Mouse (Mus musculus) adrenal gland, adult 2 months (tissue): ENCODE data around the gene Pi4ka. TPM values are rescaled to one million over a fixed set of nuclear protein-coding genes. Genes with fewer than 3 reads are reported as not detected.
A peak's percentile ranks its signal among the peaks of the same experiment; 100 is the strongest.

Experiments used
- DNase-seq: peaks from one replicate; pipeline ENCODE4 v3.0.0; 2021
- polyA plus RNA-seq: library from polyadenylated mRNA; depleted of rRNA; stranded (reverse); fragments of >200 nt; gene quantifications from 2 replicates; pipeline ENCODE4 v1.2.3, GENCODE M21; 2012
- total RNA-seq, 2 experiments: library from RNA; stranded (reverse); gene quantifications; 2 replicates each; pipeline ENCODE4 v1.2.3; 2021

The Pi4ka gene
- total and polyA plus RNA-seq, 3 experiments: 39.6 to 119 (median 84.8) TPM

DNA sequence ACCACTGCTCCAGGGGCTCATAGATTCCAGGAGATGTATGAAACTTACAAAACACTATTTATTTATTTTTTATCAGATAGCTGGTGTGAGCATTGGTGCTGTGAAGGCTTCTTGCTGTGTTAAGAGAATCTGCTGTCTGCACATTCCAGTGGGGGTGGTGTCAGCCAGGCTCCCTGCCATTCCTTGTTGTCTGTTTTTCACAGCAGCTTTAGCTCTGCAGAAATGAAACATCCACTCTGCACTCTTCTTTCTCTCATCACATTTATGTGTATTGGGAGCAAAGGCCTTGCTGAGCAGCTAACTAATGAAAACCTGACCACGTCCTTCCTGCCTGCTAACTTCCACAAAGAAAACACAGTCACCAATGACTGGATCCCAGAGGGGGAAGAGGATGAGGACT is 70.0 kb downstream of the Pi4ka start:
- no peak for DNase-seq

DNA sequence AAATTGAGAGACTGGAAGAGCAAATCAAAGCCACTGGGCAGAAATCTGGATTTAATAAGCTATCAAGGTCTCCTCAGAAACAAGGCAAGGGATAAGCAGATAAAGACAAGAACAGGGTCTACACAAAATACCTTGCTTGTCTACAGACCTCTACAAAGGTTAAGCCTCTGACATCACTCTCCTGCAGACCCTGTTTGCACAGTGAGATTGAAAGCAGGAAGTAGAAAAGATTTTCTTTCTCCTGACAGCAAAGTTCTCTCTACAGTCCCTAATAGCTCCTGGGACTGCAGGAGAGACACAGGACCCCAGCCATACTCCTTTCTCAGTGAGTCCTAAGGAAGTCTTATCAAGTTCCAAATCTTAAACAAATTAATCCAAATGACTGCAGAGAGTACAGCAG is 71.5 kb downstream of the Pi4ka start:
- no peak for DNase-seq

DNA sequence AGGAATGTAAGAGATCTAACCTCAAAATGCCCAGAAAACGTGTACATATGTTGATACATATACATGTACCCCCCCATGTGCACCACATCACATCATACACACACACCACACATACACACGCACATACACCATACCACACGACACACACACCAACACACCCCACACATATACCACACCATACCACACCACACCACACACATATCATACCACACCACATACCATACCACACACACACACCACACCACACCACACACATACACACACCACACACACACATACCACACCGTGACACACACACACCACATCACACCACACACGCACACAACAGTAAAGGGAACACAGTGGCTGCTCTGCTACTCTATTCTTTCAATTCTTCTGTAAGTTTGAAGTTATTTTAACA is 74.3 kb downstream of the Pi4ka start:
- no peak for DNase-seq

DNA sequence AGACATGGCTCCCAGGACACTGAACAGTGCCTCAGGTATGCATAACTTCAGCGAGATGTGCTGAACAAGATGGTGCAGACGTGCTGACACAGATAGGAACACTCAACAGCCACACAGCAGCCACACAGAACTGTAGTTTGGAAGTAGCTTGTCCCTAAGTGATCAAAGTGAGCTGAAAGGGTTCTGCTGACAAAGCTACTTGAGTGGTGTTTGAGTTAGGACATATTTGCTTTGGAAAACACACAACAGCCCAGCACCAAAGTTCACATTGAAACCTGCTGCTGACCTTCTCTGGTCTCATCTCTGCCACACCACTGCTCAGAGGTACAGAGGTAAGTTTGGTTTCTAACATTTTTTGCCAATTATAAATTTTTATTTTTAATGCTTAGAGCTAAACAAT is 75.0 kb downstream of the Pi4ka start, which contains the start of gene Serpind1:
Gene Serpind1, plus strand, starts transcription at position 256 of the 400 bp plus-strand sequence.
- no peak for DNase-seq

DNA sequence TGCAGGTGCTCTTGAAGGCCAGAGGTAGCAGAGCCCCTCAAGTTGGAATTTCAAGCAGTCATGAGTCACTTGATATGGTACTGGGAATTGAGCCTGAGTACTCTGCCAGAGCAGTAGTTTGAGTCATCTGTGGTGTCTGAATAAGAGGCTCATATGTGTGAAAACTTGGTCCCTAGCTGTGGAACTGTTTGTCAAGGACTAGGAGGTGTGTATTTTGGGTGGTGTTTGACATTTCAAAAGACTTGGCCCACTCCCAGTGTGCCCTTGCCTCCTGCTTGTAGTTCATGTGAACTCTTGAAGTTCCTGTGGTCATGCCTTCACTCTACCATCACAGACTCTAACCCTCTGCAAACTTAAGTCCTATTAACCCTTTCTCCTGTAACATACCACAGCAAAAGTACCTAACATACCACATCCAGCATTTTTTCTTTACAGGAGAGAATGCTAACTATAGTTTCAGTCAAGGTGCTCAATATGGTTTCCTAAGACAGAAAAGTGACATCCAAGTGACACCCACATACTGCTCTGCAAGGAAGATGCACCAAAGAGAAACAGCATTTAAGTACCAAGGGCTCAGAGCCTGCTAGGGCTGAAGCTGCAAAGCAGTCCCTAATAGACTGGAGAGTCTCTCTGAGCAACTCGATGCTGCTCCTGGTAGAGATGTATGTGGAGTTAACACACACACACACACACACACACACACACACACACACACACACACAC is 76.1 kb downstream of the Pi4ka start:
- DNase-seq: no peak

DNA sequence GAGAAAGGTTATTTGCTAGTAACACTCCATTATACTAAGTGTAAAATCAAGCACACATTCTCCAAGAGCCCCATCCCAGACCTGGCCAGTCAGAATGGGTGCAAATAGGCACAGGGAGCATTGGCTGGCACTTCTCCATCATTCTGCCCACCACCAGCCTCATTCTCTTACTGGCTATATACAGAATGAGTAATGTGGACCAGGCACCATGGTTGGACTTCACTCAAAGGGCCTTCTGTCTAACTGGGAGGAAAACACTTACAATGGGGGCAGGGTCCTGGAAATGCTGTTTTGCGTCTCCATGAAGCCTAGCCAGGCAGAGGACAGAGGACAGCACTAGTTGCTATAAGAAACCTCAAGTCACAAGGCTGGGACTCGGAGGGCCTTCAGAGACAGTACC is 80.0 kb downstream of the Pi4ka start:
- no peak for DNase-seq

DNA sequence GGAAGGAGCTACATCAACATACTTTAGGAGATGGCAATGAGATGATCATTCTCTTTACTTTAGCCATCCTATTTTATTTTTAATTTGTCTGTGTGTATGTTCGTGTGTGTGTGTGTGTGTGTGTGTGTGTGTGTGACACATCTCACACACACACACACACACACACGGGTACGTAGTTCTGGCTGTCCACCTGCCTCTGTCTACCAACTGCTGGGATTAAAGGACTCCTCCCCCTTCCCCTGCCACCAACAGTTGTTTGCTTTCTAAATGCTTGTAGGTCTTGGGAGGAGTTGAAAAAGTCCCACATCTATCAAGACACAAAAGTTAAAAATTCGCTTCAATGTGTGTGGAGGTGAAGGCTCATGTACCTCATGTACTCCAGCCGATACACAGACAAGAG is 81.4 kb downstream of the Pi4ka start:
- no peak for DNase-seq

DNA sequence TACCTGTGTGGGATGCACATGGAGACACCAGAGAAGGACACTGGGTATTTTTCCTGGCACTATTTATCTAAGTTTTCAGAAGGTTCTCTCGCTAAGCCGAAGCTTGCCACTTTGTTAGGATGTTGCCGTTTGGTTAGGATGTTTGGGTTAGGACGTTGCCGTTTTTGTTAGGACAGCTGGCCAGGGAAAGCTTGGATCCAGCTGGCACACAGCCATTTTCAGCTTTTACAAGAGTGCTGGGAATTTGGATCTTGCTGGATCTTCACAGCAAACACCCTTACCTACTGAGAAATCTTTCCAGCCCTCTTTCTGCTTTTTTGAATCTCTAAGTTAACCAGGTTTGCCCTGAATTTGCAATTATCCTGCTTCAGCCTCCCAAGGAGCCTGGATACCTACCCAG is 84.6 kb downstream of the Pi4ka start:
- DNase-seq: no peak

DNA sequence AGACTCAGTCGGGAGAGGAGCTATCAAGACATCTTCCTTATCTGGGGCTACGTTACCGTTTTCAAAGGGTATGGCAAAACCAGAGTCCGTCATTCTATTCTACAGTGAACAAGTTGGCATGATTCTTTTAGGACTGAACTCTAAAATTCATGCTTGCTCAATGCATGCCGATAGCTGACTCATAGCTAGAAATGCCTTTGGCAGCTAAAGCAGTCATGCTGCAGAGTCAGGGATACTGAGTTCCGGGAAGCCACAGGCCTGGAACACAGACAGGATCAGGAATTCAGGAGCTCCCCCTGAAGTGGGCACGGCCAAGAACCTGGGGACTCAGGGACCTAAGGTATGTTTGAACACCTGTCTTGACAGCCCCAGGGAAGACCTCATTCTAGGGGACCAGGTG is 89.6 kb downstream of the Pi4ka start:
- DNase-seq: peak; percentile 58

DNA sequence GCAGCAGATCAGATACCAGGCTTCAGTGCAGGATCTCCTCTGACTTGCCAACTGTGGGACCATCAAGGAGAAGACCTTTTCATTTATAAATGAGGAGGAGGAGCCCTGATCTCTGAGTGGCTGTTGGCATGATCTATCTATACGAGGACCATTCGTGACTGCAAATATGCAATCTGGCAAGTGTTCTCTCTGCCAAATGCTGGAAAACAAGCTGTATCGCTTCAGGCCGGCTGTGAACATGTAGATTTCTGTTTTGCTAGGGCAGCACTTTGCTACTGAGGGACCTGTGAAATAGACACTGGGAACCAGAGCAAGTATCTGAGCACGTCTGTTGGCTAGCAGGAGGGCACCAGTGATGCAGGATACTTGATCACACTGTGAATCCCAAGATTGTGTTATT is 93.6 kb downstream of the Pi4ka start:
- DNase-seq: no peak

DNA sequence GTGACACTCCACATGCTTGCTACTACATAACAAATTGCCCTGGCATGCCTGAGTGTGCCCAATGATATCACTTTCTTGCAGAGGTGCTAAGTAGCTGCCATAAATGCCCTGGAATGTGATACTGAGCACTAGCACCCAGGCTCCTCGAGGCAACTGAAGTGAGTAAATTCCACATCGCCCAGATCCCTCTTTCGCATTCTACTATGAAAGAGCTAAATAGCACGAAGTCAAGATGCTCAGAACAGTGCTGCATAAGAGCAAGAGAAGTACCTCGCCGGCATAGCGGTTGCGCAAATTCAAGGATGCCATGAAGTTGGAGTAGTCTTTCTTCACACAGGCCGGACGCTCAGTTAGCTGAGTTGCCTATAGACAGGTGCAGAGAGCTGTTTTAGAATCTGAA is 97.1 kb downstream of the Pi4ka start:
- DNase-seq: no peak

DNA sequence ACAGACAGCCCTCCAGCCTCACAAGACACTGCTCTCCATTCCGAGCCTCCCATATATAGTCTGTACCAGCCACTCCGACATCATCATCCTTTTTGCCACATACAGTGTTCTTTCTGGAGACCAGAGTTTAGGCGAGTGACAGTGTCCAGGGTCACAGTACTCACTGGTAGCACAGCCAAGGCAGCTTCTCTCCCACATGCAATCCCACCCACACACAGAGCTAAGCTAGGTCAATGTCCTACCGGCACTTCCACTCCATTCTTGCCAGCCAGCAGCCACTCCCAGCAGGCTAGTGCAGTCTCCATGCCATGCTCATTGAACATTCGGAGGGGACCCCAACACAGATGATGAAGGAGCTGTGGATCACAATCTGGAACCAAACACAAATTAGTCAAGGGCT is 98.7 kb downstream of the Pi4ka start:
- no peak for DNase-seq

DNA sequence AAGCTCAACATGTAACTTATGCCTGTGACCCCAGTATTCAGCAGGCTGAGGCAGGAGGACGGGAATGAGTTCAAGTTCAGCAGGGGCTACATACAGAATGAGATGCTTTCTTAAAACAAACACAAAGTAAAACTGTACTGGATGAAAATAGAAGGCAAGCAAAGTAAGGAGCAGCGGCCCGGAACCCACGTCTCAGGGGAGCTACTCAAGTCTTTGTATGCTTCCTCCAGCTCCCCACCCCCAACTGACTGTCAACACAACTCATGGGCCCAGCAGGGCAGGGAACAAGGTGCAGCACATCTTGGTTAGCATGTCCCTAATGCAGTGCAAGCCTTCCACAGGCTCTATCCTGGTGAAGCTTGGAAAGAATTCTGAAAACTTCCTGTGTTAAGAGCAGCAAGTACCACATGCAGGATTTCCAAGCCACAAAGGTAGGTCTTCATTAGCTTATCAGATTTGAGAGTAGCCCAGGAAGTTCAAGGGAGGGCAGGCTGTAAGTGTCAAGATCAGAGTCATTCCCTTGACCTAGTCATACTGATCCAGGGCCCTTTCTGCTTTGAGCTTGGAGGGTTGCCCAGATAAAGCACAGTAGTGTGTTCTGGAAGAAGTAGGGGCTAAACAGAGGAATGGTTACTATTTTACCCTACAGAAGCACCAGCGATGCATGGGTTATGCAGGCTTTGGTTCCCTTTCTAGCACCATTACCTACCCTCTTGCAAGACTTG is 102.4 kb downstream of the Pi4ka start:
- peak; percentile 56 for DNase-seq

DNA sequence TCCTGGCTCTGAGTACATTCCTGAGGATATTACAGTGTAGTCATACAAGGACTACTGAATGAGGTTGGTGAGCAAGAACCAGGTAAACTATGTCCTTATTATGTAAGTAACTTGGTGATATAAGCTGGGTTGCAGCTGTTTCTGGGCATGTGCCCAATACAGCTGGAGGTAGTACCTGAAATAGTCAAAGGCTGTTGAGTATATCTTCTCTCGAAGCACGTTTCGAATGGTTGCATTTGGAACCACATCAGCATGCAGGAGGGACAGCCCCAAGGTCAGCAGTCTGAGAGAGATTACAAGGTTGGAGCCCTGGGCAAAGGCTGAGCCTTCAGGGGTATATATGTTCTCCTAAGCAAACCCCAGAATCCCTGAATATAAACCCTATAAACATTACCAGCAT is 105.3 kb downstream of the Pi4ka start:
- no peak for DNase-seq

DNA sequence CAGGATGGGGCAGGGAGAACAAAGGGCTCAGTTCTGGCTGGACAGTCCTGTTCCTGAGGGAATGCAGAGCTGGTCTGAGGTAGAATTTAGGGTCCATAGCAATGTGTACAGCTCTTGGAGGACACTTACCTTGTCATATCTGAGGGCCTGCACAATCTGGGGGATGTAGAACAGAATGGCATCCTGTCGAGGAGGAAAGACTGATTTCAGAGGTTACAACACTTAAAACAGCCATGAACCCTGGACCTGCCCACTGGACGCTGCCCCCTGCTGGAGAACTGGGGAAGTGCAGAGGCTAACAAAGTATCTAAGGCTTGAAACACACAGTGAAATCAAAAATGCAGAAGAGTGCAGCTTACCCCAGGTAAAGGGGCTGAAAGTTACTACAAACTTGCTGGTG is 113.4 kb downstream of the Pi4ka start:
- DNase-seq: peak; percentile 61

DNA sequence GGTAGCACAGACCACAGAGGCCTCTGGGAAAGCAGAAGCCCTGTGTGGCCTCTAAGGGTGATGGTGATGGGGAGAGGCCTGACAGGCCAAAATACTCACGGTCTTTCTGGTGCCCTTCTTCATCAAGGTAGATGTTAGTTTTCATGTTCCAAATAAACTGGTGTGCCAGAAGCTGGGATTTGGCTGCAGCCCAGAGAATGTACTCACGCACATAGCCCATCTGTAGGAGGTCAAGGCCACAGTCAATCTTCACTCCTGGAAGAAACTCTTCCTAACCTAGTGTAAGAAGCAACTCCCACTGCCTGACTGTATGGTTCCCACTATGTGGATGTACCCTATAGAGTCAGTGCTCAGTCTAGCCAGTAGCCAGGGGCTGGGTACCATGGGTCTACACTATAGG is 115.1 kb downstream of the Pi4ka start:
- peak; percentile 44 for DNase-seq

DNA sequence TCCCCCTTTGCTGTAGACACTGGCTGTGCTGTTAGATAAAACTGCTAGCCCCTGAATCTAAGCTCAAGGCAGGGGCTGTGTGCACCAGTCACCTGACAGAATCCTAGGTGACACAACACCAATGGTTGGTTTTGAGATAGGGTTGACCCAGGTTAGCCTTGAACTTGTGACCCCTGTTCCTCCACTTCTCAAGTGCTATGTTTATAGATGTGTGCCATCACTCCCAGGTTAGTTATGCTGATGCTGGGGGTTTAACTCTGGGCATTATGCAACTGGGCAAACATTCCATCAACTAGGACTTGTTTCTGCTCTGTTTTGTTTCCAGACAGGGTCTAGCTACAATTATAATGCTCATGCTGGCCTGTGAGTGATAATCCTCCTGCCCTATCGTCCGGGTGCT is 119.0 kb downstream of the Pi4ka start:
- DNase-seq: no peak

DNA sequence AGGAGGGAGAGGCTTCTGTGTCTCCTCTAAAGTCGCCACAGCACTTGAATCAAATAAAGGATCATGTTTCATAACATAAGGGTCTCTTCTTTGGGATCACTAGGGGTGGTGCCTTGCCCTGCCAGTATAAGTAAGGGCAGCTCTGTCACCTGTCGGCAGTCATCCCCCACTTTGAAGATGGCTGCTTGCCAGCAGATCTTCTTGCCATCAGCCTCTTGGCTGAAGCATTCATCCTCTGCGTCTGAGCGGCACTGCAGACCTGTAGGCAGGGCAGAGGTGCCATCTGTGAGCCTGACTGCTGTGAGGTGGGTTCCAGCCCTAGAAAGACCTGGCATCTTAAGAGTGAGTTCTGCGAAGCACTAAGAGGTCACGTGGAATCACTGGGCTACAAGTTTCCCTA is 123.0 kb downstream of the Pi4ka start:
- no peak for DNase-seq

DNA sequence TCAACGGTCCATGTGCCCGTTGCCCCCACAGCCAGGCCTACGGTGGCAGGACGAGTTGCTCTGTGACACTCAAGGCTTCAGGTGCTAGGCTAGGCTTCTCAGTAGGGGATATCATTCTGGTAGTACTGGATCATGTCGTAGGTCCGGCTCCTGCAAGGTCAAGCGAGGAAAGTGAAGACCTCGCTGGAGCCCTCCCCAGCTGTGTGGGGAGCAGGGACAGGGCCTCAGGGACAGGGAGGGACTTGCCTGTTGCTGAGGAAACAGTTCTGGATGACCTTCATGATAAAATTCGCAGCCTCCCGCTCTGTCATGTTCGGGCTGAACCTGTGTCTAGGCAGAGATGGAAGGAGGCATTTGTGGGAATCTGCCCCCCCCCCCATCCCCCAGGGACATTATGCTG is 125.6 kb downstream of the Pi4ka start:
- peak; percentile 67 for DNase-seq

DNA sequence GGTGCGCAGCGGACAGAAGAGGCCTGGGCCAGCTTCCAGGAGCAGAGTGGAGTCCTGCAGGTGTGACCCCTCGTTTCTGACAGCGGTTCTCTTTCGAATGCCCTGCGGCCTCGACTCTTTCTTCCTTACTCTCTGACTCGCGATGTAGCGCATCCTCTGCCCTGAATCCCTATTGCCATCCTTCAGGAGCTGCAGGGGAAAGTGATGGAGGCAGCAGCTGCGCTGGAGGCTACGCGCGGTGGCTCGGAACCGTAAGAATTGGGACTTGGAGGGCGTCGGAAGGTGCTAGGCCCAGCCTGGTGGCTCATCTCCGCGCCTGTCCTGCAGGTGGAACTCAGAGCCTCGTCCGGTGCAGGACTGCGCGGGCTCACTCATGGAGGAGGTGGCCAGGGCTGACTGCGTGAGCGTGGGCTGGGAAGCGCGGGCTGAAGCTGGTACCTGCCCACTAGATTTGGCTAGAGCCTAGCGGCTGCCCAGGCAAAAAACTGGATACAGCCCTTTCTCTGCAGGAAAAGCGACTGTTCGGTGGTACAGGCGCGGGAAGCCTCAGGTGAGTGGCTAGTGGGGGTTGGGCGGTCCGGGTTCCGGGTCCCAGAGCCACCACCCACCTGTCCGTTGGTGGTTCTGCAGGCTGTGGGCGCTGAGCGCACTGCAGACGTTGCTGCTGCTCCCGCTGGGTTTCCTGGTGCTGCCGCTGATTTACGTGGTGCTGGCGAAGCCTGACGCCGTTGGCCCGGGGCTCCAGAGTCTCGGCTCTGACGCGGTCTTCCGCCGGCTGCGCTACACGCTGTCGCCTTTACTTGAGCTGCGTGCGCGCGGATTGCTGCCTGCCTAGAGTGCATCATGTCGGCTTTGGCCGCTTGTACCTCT is 128.5 kb downstream of the Pi4ka start:
- peak; percentile 66 for DNase-seq

DNA sequence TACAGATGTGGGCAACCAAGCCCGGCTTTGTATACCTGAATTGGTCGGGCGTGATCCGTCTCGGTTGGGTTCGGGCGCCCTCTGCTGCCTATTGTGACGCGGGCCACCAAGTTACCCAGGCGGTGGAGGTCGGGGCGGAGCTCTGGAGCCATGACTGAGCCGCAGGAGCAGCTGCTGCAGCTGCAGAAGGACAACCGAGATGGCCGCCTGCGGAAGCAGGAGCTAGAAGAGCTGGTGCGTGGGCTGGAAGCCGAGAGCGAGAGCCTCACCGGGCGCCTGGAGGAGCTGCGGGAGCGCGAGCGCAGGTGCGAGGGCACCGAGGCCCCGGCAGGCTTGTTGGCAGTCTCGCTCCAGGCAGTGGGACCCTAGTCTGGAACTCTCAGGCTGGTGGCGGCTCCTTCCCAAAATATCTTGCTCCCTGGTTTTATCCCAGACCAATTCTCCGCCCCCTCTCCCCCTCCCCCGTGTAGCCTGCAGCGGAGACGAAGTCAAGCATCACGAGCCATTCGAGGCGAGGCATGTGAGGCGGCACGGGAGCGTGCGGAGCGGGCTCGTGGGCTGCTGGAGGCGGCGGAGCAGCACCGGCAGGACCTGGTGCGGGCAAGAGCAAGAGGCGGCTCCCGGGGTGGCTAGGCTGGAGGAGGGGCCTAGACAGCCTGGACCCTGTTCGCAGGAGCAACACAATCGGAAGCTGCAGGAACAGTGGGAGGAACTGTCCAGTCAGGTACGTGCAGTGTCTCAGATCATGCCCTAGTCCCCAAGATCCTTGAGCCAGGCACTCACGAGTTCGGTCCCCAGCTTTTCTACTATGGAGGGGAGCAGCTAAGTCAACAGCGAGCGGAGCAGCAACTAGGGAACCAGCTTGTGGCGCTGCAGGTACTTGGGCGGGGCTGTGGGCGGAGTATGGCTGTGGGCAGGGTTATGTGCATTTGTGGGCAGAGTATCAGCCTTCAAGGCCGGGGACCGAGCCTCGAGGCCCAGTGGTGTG is 129.7 kb downstream of the Pi4ka start:
- DNase-seq: peak; percentile 95

DNA sequence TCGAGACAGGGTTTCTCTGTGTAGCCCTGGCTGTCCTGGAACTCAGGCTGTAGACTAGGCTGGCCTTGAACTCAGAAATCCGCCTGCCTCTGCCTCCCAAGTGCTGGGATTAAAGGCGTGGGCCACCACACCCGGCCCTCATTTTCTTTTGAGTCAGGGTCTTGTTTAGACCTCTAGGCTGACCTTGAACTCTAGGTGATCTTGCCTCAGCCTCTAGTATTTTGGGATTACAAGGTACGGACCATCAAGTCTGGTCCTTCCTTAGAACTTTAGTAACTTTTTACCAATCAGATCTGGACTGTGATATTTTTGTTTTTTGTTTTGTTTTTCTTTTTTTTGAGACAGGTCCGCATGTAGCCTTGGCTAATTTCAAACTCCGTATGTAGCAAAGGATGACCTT is 130.4 kb downstream of the Pi4ka start, which contains the start of gene Tmem191c:
Gene Tmem191c, plus strand, starts transcription at position 357 of the 400 bp plus-strand sequence.
- DNase-seq: no peak
